Mouse (Mus musculus) hindbrain, embryonic 15.5 days (tissue): ENCODE data around the gene Zfp830. TPM values are rescaled to one million over a fixed set of nuclear protein-coding genes. Genes with fewer than 3 reads are reported as not detected.

ENCODE experiments used
- ATAC-seq: fragments of 200-750 bp; cut with Nextera tagmentation; 2 replicates; pipeline ENCODE4 v1.8.0; 2017; ENCODE audit warnings: low read depth, moderate number of reproducible peaks, moderate TSS enrichment; ENCODE audit not compliant: low FRiP score
- H3K27ac ChIP-seq: fragments of 300-500 bp; sonication (generic); replicated peaks from 2 replicates; pipeline ENCODE4 v1.5.1; 2015; ENCODE audit warnings: mild to moderate bottlenecking, inconsistent platforms
- H3K27me3 ChIP-seq: fragments of 300-500 bp; sonication (generic); 2 replicates; pipeline ENCODE4 v1.6.1; 2015; ENCODE audit warnings: control low read depth, inconsistent platforms
- H3K36me3 ChIP-seq: fragments of 300-500 bp; sonication (generic); 2 replicates; pipeline ENCODE4 v1.6.1; 2015; ENCODE audit warnings: control low read depth, inconsistent platforms
- H3K4me1 ChIP-seq: fragments of 300-500 bp; sonication (generic); replicated peaks from 2 replicates; pipeline ENCODE4 v1.6.1; 2015; ENCODE audit warnings: control low read depth, inconsistent platforms
- H3K4me2 ChIP-seq: fragments of 300-500 bp; sonication (generic); 2 replicates; pipeline ENCODE4 v1.6.1; 2015; ENCODE audit warnings: moderate library complexity, mild to moderate bottlenecking, inconsistent platforms
- H3K4me3 ChIP-seq: fragments of 300-500 bp; sonication (generic); 2 replicates; pipeline ENCODE4 v1.5.1; 2015; ENCODE audit warnings: mild to moderate bottlenecking, inconsistent platforms
- H3K9ac ChIP-seq: fragments of 300-500 bp; sonication (generic); 2 replicates; pipeline ENCODE4 v1.6.1; 2015; ENCODE audit warnings: inconsistent platforms
- H3K9me3 ChIP-seq: fragments of 300-500 bp; sonication (generic); 2 replicates; pipeline ENCODE4 v1.6.1; 2016; ENCODE audit warnings: control low read depth, inconsistent platforms
- WGBS: fragments of 180-500 bp; shearing (Covaris S2); methylation state at CpG from one replicate; pipeline ENCODE4 v1.1.7; 2015; 5-methylcytosine and 5-hydroxymethylcytosine counted together
- polyA plus RNA-seq: library from polyadenylated mRNA; unstranded; fragments of >200 nt; fragmentation: Nextera tagmentation; extraction: Ambion mirVana; gene quantifications from 2 replicates; pipeline ENCODE4 v1.2.1, GENCODE M21; 2015

The Zfp830 gene
- polyA plus RNA-seq, 1 experiment from 2014 or later, result 27.0 TPM

DNA sequence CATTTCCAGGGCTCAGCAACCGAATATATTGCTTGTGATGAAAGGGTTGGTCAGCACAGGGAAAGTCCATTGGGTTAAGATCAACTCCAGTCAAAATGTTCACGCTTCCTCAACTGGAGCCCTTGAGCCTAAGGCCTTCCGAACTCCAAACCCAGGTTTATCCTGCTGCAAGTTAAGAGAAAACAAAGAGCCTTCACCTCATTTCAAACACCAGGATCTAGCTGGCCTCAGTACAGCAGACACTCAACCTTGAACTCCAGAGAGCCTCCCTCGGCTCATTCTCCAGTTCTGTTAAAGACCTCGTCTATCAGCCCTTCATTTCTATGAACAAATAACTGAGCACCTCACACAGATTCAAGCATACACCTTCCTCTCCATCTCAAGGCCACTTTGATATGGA is 16.0 kb downstream of the Zfp830 start:
- Histone ChIP-seq H3K36me3 (peaks cover 14% of the 10 kb centered on the region), H3K4me3 (peak overlapping the region; percentile 62), H3K4me2 (peak overlapping the region; percentile 82), H3K9ac (peak overlapping the region; percentile 88; the same call in 1 of the 2 replicates), H3K9me3 (no peaks in the 10 kb centered on the region), H3K27ac (no peak overlapping the region), H3K4me1 (peaks cover 19% of the 10 kb centered on the region), H3K27me3 (no peaks in the 10 kb centered on the region)
- ATAC-seq, result no peak
- WGBS, result 65% methylated on average over 5 of the region's 5 CpGs

- WGBS, result under 1% methylated on average over 66 of the region's 90 CpGs
Measured at GRCm38 (mm10) chr11:82780983-82781903, 17.1 kb downstream of the Zfp830 start, which contains the start of gene Lig3. Gene Lig3 (plus strand): TSS chr11:82781108.

DNA sequence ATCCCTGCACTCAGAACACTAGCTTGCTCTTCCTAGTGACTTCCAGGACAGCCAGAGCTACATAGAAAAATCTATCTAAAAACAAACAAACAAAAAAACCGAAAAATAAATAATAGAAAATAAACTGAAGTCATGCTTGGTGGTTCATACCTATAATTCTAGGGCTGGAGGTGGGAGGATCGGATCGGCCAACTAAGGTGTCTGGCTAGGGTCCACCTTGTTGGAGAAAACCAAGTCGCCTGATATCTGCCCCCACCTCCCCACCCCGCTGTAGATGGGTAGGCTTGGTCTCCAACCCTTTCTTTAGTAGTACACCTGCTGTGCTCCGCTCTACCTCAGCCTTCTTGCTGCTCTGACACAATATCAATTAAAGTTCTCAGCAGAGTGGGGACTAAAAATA is 18.1 kb downstream of the Zfp830 start:
- Histone ChIP-seq H3K27me3 (no peaks in the 10 kb centered on the region), H3K36me3 (peaks cover 33% of the 10 kb centered on the region), H3K4me1 (peaks cover 19% of the 10 kb centered on the region), H3K9me3 (no peaks in the 10 kb centered on the region), H3K27ac (peak overlapping the region; percentile 99; the same call in 1 of the 2 replicates), H3K4me2 (peak overlapping the region; percentile 82), H3K4me3 (peak overlapping the region; percentile 62), H3K9ac (peak overlapping the region; percentile 88; the same call in 1 of the 2 replicates)
- no peak for ATAC-seq
- WGBS, result 42% methylated on average over 6 of the region's 6 CpGs

More at GRCm38 (mm10) chr11:82780983-82781903, 17.1 kb downstream of the Zfp830 start, which contains the start of gene Lig3:
- Histone ChIP-seq H3K4me3 (peak within 1 kb of the TSS; percentile 62), H3K9ac (peak within 1 kb of the TSS; percentile 88), H3K9me3 (no peaks in the 10 kb centered on the region), H3K27ac (peak within 1 kb of the TSS; percentile 99), H3K4me1 (peaks cover 19% of the 10 kb centered on the region), H3K27me3 (no peaks in the 10 kb centered on the region), H3K36me3 (peaks cover 24% of the 10 kb centered on the region), H3K4me2 (peak within 1 kb of the TSS; percentile 82)
- peak; percentile 97 for ATAC-seq

- Histone ChIP-seq H3K27me3 (no peaks in the 10 kb centered on the region), H3K9ac (no peak overlapping the region), H3K9me3 (no peaks in the 10 kb centered on the region), H3K27ac (no peak overlapping the region), H3K4me2 (no peak overlapping the region), H3K4me1 (peaks cover 19% of the 10 kb centered on the region), H3K36me3 (peaks cover 38% of the 10 kb centered on the region), H3K4me3 (no peak overlapping the region)
- 95% methylated on average over 11 of the region's 11 CpGs for WGBS
- ATAC-seq, result no peak
Measured at GRCm38 (mm10) chr11:82783453-82783852, 19.3 kb downstream of the Zfp830 start.

DNA sequence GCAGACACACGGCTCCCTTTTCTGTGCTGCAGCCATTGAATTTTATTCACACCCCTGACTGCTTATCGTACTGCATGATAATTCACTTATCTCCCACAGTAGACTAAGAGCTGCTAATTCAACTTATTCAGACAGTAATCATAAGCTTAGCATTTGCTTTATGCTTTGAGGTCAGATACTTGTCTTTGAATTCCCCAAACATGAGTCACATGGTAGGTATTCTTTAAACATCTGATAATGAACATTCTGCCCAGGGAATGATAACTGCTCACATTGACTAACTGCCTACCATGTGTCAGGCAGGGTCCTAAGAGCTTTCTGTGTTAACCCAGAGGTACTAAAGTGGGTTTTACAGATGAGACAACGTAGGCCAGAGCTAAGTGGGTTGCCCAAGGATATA is 42.5 kb downstream of the Zfp830 start:
- no peak overlapping the region for H3K4me2 ChIP-seq
- no peak overlapping the region for H3K4me3 ChIP-seq
- no peak overlapping the region for H3K9ac ChIP-seq
- H3K27me3 ChIP-seq, result no peaks in the 10 kb centered on the region
- H3K4me1 ChIP-seq, result no peaks in the 10 kb centered on the region
- WGBS, result 69% methylated on average over 3 of the region's 3 CpGs
- peaks cover 20% of the 10 kb centered on the region for H3K36me3 ChIP-seq
- no peaks in the 10 kb centered on the region for H3K9me3 ChIP-seq
- ATAC-seq, result no peak
- no peak overlapping the region for H3K27ac ChIP-seq

DNA sequence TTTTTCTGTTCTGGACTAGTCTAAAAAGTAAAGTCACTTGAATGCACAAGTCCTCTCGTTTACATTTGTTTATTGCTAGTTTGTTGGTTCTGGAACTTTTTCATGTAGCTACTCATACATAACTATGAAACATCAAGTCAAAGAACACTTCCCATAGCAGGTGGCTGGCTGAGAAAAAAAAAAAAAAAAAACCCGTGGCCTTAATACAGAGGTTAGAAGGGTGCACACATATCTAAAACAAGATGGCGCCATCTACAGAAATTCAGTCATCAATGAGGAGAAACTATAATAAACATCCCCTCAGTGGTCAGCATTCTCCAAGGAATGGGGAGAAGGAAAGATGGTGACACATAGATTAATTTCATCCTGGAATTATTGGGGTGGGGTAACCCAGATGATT is 43.2 kb downstream of the Zfp830 start:
- Histone ChIP-seq H3K27ac (no peak overlapping the region), H3K9ac (no peak overlapping the region), H3K9me3 (no peaks in the 10 kb centered on the region), H3K36me3 (peaks cover 12% of the 10 kb centered on the region), H3K4me2 (no peak overlapping the region), H3K4me1 (no peaks in the 10 kb centered on the region), H3K4me3 (no peak overlapping the region), H3K27me3 (no peaks in the 10 kb centered on the region)
- ATAC-seq, result no peak
- WGBS, result 91% methylated on average over 3 of the region's 3 CpGs

GRCm38 (mm10) chr11:82808485-82808884 is 44.3 kb downstream of the Zfp830 start:
- WGBS, result 49% methylated on average over 5 of the region's 5 CpGs
- Histone ChIP-seq H3K9ac (no peak overlapping the region), H3K4me1 (no peaks in the 10 kb centered on the region), H3K36me3 (peaks cover 3% of the 10 kb centered on the region), H3K27ac (no peak overlapping the region), H3K4me3 (no peak overlapping the region), H3K4me2 (no peak overlapping the region), H3K27me3 (no peaks in the 10 kb centered on the region), H3K9me3 (no peaks in the 10 kb centered on the region)
- no peak for ATAC-seq

Other genes starting within 250 kb of the Zfp830 start
- 0.22 and 0.30 TPM in 2 replicates for gene Cct6b, start within 50 bp of the Zfp830 start, polyA plus RNA-seq
- 22.5 and 22.6 TPM in 2 replicates for gene Lig3, start 16.8 kb downstream of the Zfp830 start, polyA plus RNA-seq
- gene Rffl, start 106.9 kb downstream of the Zfp830 start, polyA plus RNA-seq, result 4.1 and 4.2 TPM in 2 replicates
- 10.7 and 12.3 TPM in 2 replicates for gene Rad51d, start 126.3 kb downstream of the Zfp830 start, polyA plus RNA-seq
- gene Fndc8, start 127.8 kb downstream of the Zfp830 start, polyA plus RNA-seq, result 0.82 and 0.98 TPM in 2 replicates
- gene Nle1, start 144.1 kb downstream of the Zfp830 start, polyA plus RNA-seq, result 33.1 and 34.4 TPM in 2 replicates
- 1.0 and 1.5 TPM in 2 replicates for gene Unc45b, start 146.2 kb downstream of the Zfp830 start, polyA plus RNA-seq
- 1.5 and 1.9 TPM in 2 replicates for gene Slfn5, start 187.0 kb downstream of the Zfp830 start, polyA plus RNA-seq
- 2.6 and 3.6 TPM in 2 replicates for gene Slfn9, start 227.5 kb downstream of the Zfp830 start, polyA plus RNA-seq